Mouse (Mus musculus): ENCODE measurements at regions not wholly inside any gene's neighbourhood (a gene's known extent, or its start where the extent isn't known, plus 50 kb on each side); places are given as distances from the start of the nearest gene placed in this dataset.

DNA sequence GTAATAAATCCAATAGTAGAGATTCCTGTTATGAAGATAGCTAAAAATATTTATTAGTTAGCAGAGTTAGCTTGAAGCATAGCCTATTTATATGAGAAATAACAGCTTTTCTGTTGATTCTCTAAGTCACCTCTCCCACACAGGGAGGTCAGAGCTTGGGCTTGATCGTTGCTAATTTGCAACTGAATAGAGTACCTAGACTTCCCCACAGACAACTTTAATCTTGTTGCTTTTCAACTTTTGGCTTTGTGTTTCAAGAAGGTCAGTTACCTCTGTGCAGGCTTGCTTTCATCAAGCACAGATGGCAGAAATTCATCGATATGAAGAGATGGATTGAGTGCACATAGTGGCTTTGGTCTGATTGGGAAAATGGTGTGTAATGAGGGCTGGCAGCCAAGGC lies 118.9 kb upstream of the Nr2f1 start:
- Histone ChIP-seq H3K27ac (no peak overlapping the region), H3K9ac (no peak overlapping the region), H3K4me3 (replicated peaks) (no peak overlapping the region), H3K4me2 (no peak overlapping the region), H3K4me1 (no peaks in the 10 kb centered on the region), H3K9me3 (peaks cover 3% of the 10 kb centered on the region; the same call in 1 of the 2 replicates), H3K36me3 (replicated peaks) (no peaks in the 10 kb centered on the region), H3K27me3 (no peaks in the 10 kb centered on the region)
- no peak for ATAC-seq (ENCODE audit: low FRiP score)
- WGBS, result 89% methylated on average over 2 of the region's 2 CpGs

DNA sequence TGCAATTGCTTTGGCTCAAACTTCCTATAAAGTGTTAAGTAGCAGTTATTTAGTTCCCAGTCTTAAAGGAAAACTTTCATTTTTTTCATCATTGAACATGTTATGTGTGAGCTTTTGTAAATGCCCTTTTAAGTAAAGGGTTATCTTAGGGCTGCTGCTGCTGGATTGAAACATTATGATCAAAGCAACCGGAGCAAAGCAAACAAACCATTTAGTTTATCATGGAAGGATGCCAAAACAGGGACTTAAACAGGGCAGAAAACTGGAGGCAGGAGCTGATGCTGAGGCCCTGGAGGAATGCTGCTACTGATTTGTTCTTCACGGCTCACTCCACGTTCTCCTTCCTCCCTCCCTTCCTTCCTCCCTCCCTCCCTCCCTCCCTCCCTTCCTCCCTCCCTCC lies 111.3 kb upstream of the Nr2f1 start:
- Histone ChIP-seq H3K4me3 (replicated peaks) (no peak overlapping the region), H3K4me1 (no peaks in the 10 kb centered on the region), H3K27ac (no peak overlapping the region), H3K9me3 (no peaks in the 10 kb centered on the region), H3K4me2 (no peak overlapping the region), H3K9ac (no peak overlapping the region), H3K36me3 (replicated peaks) (no peaks in the 10 kb centered on the region), H3K27me3 (no peaks in the 10 kb centered on the region)
- no peak for ATAC-seq (ENCODE audit: low FRiP score)
- WGBS, result 48% methylated on average over 3 of the region's 3 CpGs
